Mouse (Mus musculus): ENCODE results near the gene Fam214a. TPM values are rescaled to one million over a fixed set of nuclear protein-coding genes. Genes with fewer than 3 reads are reported as not detected.
A peak's percentile ranks its signal among the peaks of the same experiment; 100 is the strongest.

Gene Fam214a
- polyA plus RNA-seq, 1 experiment from 2014 or later: 11.1 TPM

- WGBS: 56% methylated on average over 2 of the region's 2 CpGs
Observed at GRCm38 (mm10) chr9:74985770-74986169, 33.1 kb downstream of the Fam214a start.

GRCm38 (mm10) chr9:74988893-74989460 is 36.3 kb downstream of the Fam214a start:
- Histone ChIP-seq H3K27me3 (no peaks in the 10 kb centered on the region), H3K4me1 (0 out of 2 replicates have a peak, but pooled peaks cover 8% of the 10 kb centered on the region), H3K9ac (no peak overlapping the region), H3K4me3 (no peak overlapping the region), H3K36me3 (no peaks in the 10 kb centered on the region), H3K27ac (no peak overlapping the region), H3K9me3 (no peaks in the 10 kb centered on the region), H3K4me2 (no peak overlapping the region)
- ATAC-seq (ENCODE audit: insufficient number of reproducible peaks, low FRiP score, low TSS enrichment, low read depth): no peak
- WGBS: 88% methylated on average over 7 of the region's 7 CpGs

More at GRCm38 (mm10) chr9:74985770-74986169, 33.1 kb downstream of the Fam214a start:
- no peak overlapping the region for H3K4me3 ChIP-seq
- H3K9me3 ChIP-seq: no peaks in the 10 kb centered on the region
- H3K4me1 ChIP-seq: 0 out of 2 replicates have a peak, but pooled peaks cover 8% of the 10 kb centered on the region
- H3K27me3 ChIP-seq: no peaks in the 10 kb centered on the region
- H3K36me3 ChIP-seq: no peaks in the 10 kb centered on the region
- no peak for ATAC-seq (ENCODE audit: insufficient number of reproducible peaks, low FRiP score, low TSS enrichment, low read depth)
- no peak overlapping the region for H3K4me2 ChIP-seq
- no peak overlapping the region for H3K9ac ChIP-seq
- H3K27ac ChIP-seq: no peak overlapping the region

- WGBS: 68% methylated on average over 2 of the region's 2 CpGs
- H3K9me3 ChIP-seq: no peaks in the 10 kb centered on the region
- H3K36me3 ChIP-seq: no peaks in the 10 kb centered on the region
- no peak overlapping the region for H3K4me3 ChIP-seq
- no peak overlapping the region for H3K27ac ChIP-seq
- H3K27me3 ChIP-seq: no peaks in the 10 kb centered on the region
- no peak for ATAC-seq (ENCODE audit: insufficient number of reproducible peaks, low FRiP score, low TSS enrichment, low read depth)
- no peak overlapping the region for H3K9ac ChIP-seq
- no peak overlapping the region for H3K4me2 ChIP-seq
- H3K4me1 ChIP-seq: peaks cover 10% of the 10 kb centered on the region; the same call in 1 of the 2 replicates
Observed at GRCm38 (mm10) chr9:74989990-74990389, 37.3 kb downstream of the Fam214a start.

GRCm38 (mm10) chr9:74994611-74995257 is 42.0 kb downstream of the Fam214a start:
- H3K4me2 ChIP-seq: no peak overlapping the region
- H3K9me3 ChIP-seq: no peaks in the 10 kb centered on the region
- H3K27ac ChIP-seq: 0 out of 2 replicates have a peak overlapping the region, but pooled peaks have one; percentile 11
- no peaks in the 10 kb centered on the region for H3K36me3 ChIP-seq
- 68% methylated on average over 10 of the region's 10 CpGs for WGBS
- peaks cover 3% of the 10 kb centered on the region; the same call in 1 of the 2 replicates for H3K4me1 ChIP-seq
- no peak for ATAC-seq (ENCODE audit: insufficient number of reproducible peaks, low FRiP score, low TSS enrichment, low read depth)
- H3K4me3 ChIP-seq: no peak overlapping the region
- H3K27me3 ChIP-seq: no peaks in the 10 kb centered on the region
- no peak overlapping the region for H3K9ac ChIP-seq

GRCm38 (mm10) chr9:74996349-74996748 is 43.7 kb downstream of the Fam214a start:
- H3K4me2 ChIP-seq: no peak overlapping the region
- no peaks in the 10 kb centered on the region for H3K36me3 ChIP-seq
- ATAC-seq (ENCODE audit: insufficient number of reproducible peaks, low FRiP score, low TSS enrichment, low read depth): no peak
- H3K9ac ChIP-seq: no peak overlapping the region
- no peak overlapping the region for H3K4me3 ChIP-seq
- H3K27me3 ChIP-seq: no peaks in the 10 kb centered on the region
- WGBS: 38% methylated on average over 2 of the region's 2 CpGs
- peaks cover 6% of the 10 kb centered on the region for H3K4me1 ChIP-seq
- H3K27ac ChIP-seq: no peak overlapping the region
- no peaks in the 10 kb centered on the region for H3K9me3 ChIP-seq

- H3K9me3 ChIP-seq: no peaks in the 10 kb centered on the region
- no peaks in the 10 kb centered on the region for H3K27me3 ChIP-seq
- H3K4me1 ChIP-seq: peaks cover 12% of the 10 kb centered on the region
- H3K9ac ChIP-seq: no peak overlapping the region
- no peak for ATAC-seq (ENCODE audit: insufficient number of reproducible peaks, low FRiP score, low TSS enrichment, low read depth)
- H3K27ac ChIP-seq: no peak overlapping the region
- no peak overlapping the region for H3K4me3 ChIP-seq
- no peaks in the 10 kb centered on the region for H3K36me3 ChIP-seq
- no peak overlapping the region for H3K4me2 ChIP-seq
Observed at GRCm38 (mm10) chr9:74997976-74998375, 45.3 kb downstream of the Fam214a start.

GRCm38 (mm10) chr9:75001006-75001405 is 48.3 kb downstream of the Fam214a start:
- Histone ChIP-seq H3K9ac (no peak overlapping the region), H3K27me3 (no peaks in the 10 kb centered on the region)
- 80% methylated on average over 6 of the region's 6 CpGs for WGBS

GRCm38 (mm10) chr9:75001611-75002204 is 49.0 kb downstream of the Fam214a start:
- peaks cover 10% of the 10 kb centered on the region; the same call in 1 of the 2 replicates for H3K4me1 ChIP-seq
- no peak overlapping the region for H3K4me3 ChIP-seq
- peak; percentile 24; the same call in 1 of the 2 replicates for ATAC-seq (ENCODE audit: insufficient number of reproducible peaks, low FRiP score, low TSS enrichment, low read depth)
- WGBS: 45% methylated on average over 5 of the region's 5 CpGs
- H3K9ac ChIP-seq: no peak overlapping the region
- H3K9me3 ChIP-seq: no peaks in the 10 kb centered on the region
- H3K4me2 ChIP-seq: no peak overlapping the region
- H3K27ac ChIP-seq: peak overlapping the region; percentile 55; the same call in 1 of the 2 replicates
- H3K36me3 ChIP-seq: peaks cover 2% of the 10 kb centered on the region
- no peaks in the 10 kb centered on the region for H3K27me3 ChIP-seq

More at GRCm38 (mm10) chr9:75001006-75001405, 48.3 kb downstream of the Fam214a start:
- Histone ChIP-seq H3K4me2 (no peak overlapping the region), H3K36me3 (no peaks in the 10 kb centered on the region), H3K27ac (peak overlapping the region; percentile 55; the same call in 1 of the 2 replicates), H3K4me1 (peaks cover 10% of the 10 kb centered on the region; the same call in 1 of the 2 replicates), H3K4me3 (no peak overlapping the region), H3K9me3 (no peaks in the 10 kb centered on the region)
- no peak for ATAC-seq (ENCODE audit: insufficient number of reproducible peaks, low FRiP score, low TSS enrichment, low read depth)

GRCm38 (mm10) chr9:75002262-75002661 is 49.6 kb downstream of the Fam214a start:
- ATAC-seq (ENCODE audit: insufficient number of reproducible peaks, low FRiP score, low TSS enrichment, low read depth): peak; percentile 72; the same call in 1 of the 2 replicates
- Histone ChIP-seq H3K36me3 (peaks cover 5% of the 10 kb centered on the region), H3K9me3 (no peaks in the 10 kb centered on the region), H3K9ac (no peak overlapping the region), H3K4me1 (peaks cover 10% of the 10 kb centered on the region; the same call in 1 of the 2 replicates), H3K27ac (peak overlapping the region; percentile 63), H3K4me3 (no peak overlapping the region), H3K27me3 (no peaks in the 10 kb centered on the region), H3K4me2 (no peak overlapping the region)
- WGBS: 55% methylated on average over 3 of the region's 3 CpGs

GRCm38 (mm10) chr9:75004203-75004602 is 51.5 kb downstream of the Fam214a start:
- WGBS: 96% methylated on average over 10 of the region's 10 CpGs
- peaks cover 12% of the 10 kb centered on the region for H3K36me3 ChIP-seq
- no peak overlapping the region for H3K4me3 ChIP-seq
- H3K27me3 ChIP-seq: no peaks in the 10 kb centered on the region
- H3K27ac ChIP-seq: no peak overlapping the region
- H3K4me1 ChIP-seq: peaks cover 10% of the 10 kb centered on the region; the same call in 1 of the 2 replicates
- H3K9ac ChIP-seq: no peak overlapping the region
- H3K4me2 ChIP-seq: no peak overlapping the region
- ATAC-seq (ENCODE audit: insufficient number of reproducible peaks, low FRiP score, low TSS enrichment, low read depth): no peak
- H3K9me3 ChIP-seq: no peaks in the 10 kb centered on the region

- no peak for ATAC-seq (ENCODE audit: insufficient number of reproducible peaks, low FRiP score, low TSS enrichment, low read depth)
- H3K36me3 ChIP-seq: peaks cover 19% of the 10 kb centered on the region
- no peak overlapping the region for H3K4me2 ChIP-seq
- no peaks in the 10 kb centered on the region for H3K9me3 ChIP-seq
- no peaks in the 10 kb centered on the region for H3K4me1 ChIP-seq
- H3K9ac ChIP-seq: no peak overlapping the region
- no peak overlapping the region for H3K27ac ChIP-seq
- WGBS: 95% methylated on average over 2 of the region's 2 CpGs
- no peaks in the 10 kb centered on the region for H3K27me3 ChIP-seq
- H3K4me3 ChIP-seq: no peak overlapping the region
Observed at GRCm38 (mm10) chr9:75016591-75016990, 63.9 kb downstream of the Fam214a start.

- H3K9ac ChIP-seq: no peak overlapping the region
- H3K27ac ChIP-seq: no peak overlapping the region
- H3K27me3 ChIP-seq: no peaks in the 10 kb centered on the region
- 82% methylated on average over 6 of the region's 6 CpGs for WGBS
- ATAC-seq (ENCODE audit: insufficient number of reproducible peaks, low FRiP score, low TSS enrichment, low read depth): no peak
- no peaks in the 10 kb centered on the region for H3K4me1 ChIP-seq
- H3K9me3 ChIP-seq: no peaks in the 10 kb centered on the region
- peaks cover 14% of the 10 kb centered on the region for H3K36me3 ChIP-seq
- no peak overlapping the region for H3K4me2 ChIP-seq
- H3K4me3 ChIP-seq: no peak overlapping the region
Observed at GRCm38 (mm10) chr9:75019181-75019580, 66.5 kb downstream of the Fam214a start.

All from limb, embryonic 15.5 days (tissue).